Mouse (Mus musculus) MN1 (cell line): Measurements from ENCODE around the gene Tbc1d30.

Experiments
- DNase-seq: peaks from one replicate; pipeline ENCODE4 v3.0.0-alpha.2; 2016; ENCODE audit warnings: low spot score

Gene Tbc1d30

GRCm38 (mm10) chr10:121222881-121223280 lies 128.2 kb downstream of the Tbc1d30 start:
- no peak for DNase-seq

- DNase-seq = no peak
Observed at GRCm38 (mm10) chr10:121218616-121219015, 132.5 kb downstream of the Tbc1d30 start.

- DNase-seq = no peak
Observed at GRCm38 (mm10) chr10:121216804-121217203, 134.3 kb downstream of the Tbc1d30 start.
